Mouse (Mus musculus): ENCODE measurements around the gene Lce1k. TPM values are rescaled to one million over a fixed set of nuclear protein-coding genes. Genes with fewer than 3 reads are reported as not detected.

Lce1k gene
- polyA plus RNA-seq, 2 experiments = not detected

- H3K27ac ChIP-seq (replicated peaks; ENCODE audit: low read depth, low read length) = no peak within 1 kb of the TSS
- no peak for ATAC-seq (ENCODE audit: low FRiP score, low read depth)
- no peak within 1 kb of the TSS for H3K4me3 ChIP-seq (replicated peaks; ENCODE audit: low read length)
- H3K9ac ChIP-seq (ENCODE audit: low read depth, low read length, severe bottlenecking) = no peak within 1 kb of the TSS
- H3K9me3 ChIP-seq (ENCODE audit: control insufficient read depth, low read length) = no peaks in the 10 kb centered on the region
- H3K36me3 ChIP-seq (ENCODE audit: control insufficient read depth, insufficient read depth, low read length) = no peaks in the 10 kb centered on the region
- no peak for DNase-seq (ENCODE audit: low spot score)
- WGBS = 83% methylated on average over 1 of the region's 1 CpGs
- H3K4me2 ChIP-seq (replicated peaks; ENCODE audit: low read depth, low read length, severe bottlenecking) = no peak within 1 kb of the TSS
- H3K4me1 ChIP-seq (ENCODE audit: control insufficient read depth, insufficient read depth, low read length) = no peaks in the 10 kb centered on the region
- TF ChIP-seq POLR2A (IDR thresholded peaks at IDR 0.05; ENCODE audit: borderline replicate concordance, extremely low read depth, insufficient read depth, insufficient read length) = no peak
- no peaks in the 10 kb centered on the region for H3K27me3 ChIP-seq (ENCODE audit: control insufficient read depth, insufficient read depth, low read length)
These were observed 17.3 kb downstream of the Lce1k start, which contains the start of gene Lce1j for GRCm38 (mm10) chr3:92790414-92790813. Gene Lce1j (minus strand): TSS chr3:92790514.

- Histone ChIP-seq H3K4me1 (ENCODE audit: control insufficient read depth, insufficient read depth, low read length) (no peaks in the 10 kb centered on the region), H3K27ac (replicated peaks; ENCODE audit: low read depth, low read length) (no peak within 1 kb of the TSS), H3K36me3 (ENCODE audit: control insufficient read depth, insufficient read depth, low read length) (no peaks in the 10 kb centered on the region), H3K4me2 (replicated peaks; ENCODE audit: low read depth, low read length, severe bottlenecking) (no peak within 1 kb of the TSS), H3K9ac (ENCODE audit: low read depth, low read length, severe bottlenecking) (no peak within 1 kb of the TSS), H3K27me3 (ENCODE audit: control insufficient read depth, insufficient read depth, low read length) (no peaks in the 10 kb centered on the region), H3K9me3 (ENCODE audit: control insufficient read depth, low read length) (no peaks in the 10 kb centered on the region), H3K4me3 (replicated peaks; ENCODE audit: low read length) (no peak within 1 kb of the TSS)
- no peak for TF ChIP-seq POLR2A (IDR thresholded peaks at IDR 0.05; ENCODE audit: borderline replicate concordance, extremely low read depth, insufficient read depth, insufficient read length)
- ATAC-seq (ENCODE audit: low FRiP score, low read depth) (no peak), DNase-seq (ENCODE audit: low spot score) (no peak)
- WGBS = 77% methylated on average over 1 of the region's 1 CpGs
These were observed 28.9 kb downstream of the Lce1k start, which contains the start of gene Lce1i for GRCm38 (mm10) chr3:92778799-92779198. Gene Lce1i (minus strand): TSS chr3:92778899.

DNA sequence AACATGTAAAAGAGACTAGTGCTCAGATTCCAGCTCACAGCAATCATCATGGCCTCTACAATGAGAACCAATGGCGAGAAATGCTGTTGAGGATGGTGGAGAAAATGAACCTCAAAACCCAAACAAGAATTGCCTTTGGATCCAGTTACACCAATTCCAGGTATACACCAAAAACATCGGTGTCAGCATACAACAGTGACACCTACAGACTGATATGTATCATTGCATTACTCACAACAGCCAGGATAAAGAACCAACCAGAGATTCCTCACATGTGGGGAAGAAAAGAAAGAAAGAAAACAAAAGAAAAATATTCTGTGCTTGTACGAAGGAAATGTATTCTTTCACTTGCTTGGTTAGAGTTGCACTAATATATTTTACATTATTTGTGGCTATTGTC is 36.1 kb downstream of the Lce1k start:
- 24% methylated on average over 3 of the region's 3 CpGs for WGBS
- H3K27ac ChIP-seq (replicated peaks; ENCODE audit: low read depth, low read length) = no peak overlapping the region
- no peaks in the 10 kb centered on the region for H3K27me3 ChIP-seq (ENCODE audit: control insufficient read depth, insufficient read depth, low read length)
- H3K4me2 ChIP-seq (replicated peaks; ENCODE audit: low read depth, low read length, severe bottlenecking) = no peak overlapping the region
- no peaks in the 10 kb centered on the region for H3K4me1 ChIP-seq (ENCODE audit: control insufficient read depth, insufficient read depth, low read length)
- DNase-seq (ENCODE audit: low spot score) (no peak), ATAC-seq (ENCODE audit: low FRiP score, low read depth) (no peak)
- no peaks in the 10 kb centered on the region for H3K9me3 ChIP-seq (ENCODE audit: control insufficient read depth, low read length)
- no peak overlapping the region for H3K4me3 ChIP-seq (replicated peaks; ENCODE audit: low read length)
- TF ChIP-seq POLR2A (IDR thresholded peaks at IDR 0.05; ENCODE audit: borderline replicate concordance, extremely low read depth, insufficient read depth, insufficient read length) = no peak
- H3K9ac ChIP-seq (ENCODE audit: low read depth, low read length, severe bottlenecking) = no peak overlapping the region
- H3K36me3 ChIP-seq (ENCODE audit: control insufficient read depth, insufficient read depth, low read length) = no peaks in the 10 kb centered on the region

DNA sequence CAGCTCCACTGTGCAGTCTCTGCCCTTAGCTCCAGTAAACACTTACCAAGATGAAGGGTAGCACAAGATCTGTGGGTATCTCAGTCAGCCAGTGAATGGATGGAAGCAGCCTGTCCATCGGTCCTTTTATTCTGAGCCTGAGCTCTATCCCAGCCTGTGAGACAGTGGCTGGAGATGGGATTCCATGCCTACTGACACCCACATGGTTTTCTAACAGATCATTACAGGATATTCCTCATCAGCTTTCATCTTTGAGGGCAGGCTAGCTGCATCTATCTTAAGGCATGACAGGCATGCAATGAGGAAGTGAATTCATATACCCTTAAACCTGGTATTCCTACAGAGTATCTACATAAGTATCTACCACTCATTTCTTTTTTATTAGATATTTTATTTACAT is 42.7 kb downstream of the Lce1k start, which contains the start of gene Lce1h:
Lce1h (minus strand) TSS at position 101 of the 400 bp plus-strand sequence.
- H3K9me3 ChIP-seq (ENCODE audit: control insufficient read depth, low read length) = no peaks in the 10 kb centered on the region
- no peak within 1 kb of the TSS for H3K4me3 ChIP-seq (replicated peaks; ENCODE audit: low read length)
- H3K4me2 ChIP-seq (replicated peaks; ENCODE audit: low read depth, low read length, severe bottlenecking) = no peak within 1 kb of the TSS
- H3K36me3 ChIP-seq (ENCODE audit: control insufficient read depth, insufficient read depth, low read length) = no peaks in the 10 kb centered on the region
- H3K27me3 ChIP-seq (ENCODE audit: control insufficient read depth, insufficient read depth, low read length) = no peaks in the 10 kb centered on the region
- no peak within 1 kb of the TSS for H3K9ac ChIP-seq (ENCODE audit: low read depth, low read length, severe bottlenecking)
- 82% methylated on average over 1 of the region's 1 CpGs for WGBS
- H3K4me1 ChIP-seq (ENCODE audit: control insufficient read depth, insufficient read depth, low read length) = no peaks in the 10 kb centered on the region
- H3K27ac ChIP-seq (replicated peaks; ENCODE audit: low read depth, low read length) = no peak within 1 kb of the TSS
- no peak for ATAC-seq (ENCODE audit: low FRiP score, low read depth)
- no peak for TF ChIP-seq POLR2A (IDR thresholded peaks at IDR 0.05; ENCODE audit: borderline replicate concordance, extremely low read depth, insufficient read depth, insufficient read length)
- DNase-seq (ENCODE audit: low spot score) = no peak

Other genes with a start within 250 kb of the Lce1k start
- gene Ivl, start 234.2 kb downstream of the Lce1k start, polyA plus RNA-seq (2012; rRNA removed) = 0.12 and 0.14 TPM in 2 replicates
- 0.14 and 0.72 TPM in 2 replicates for gene Ivl, start 234.2 kb downstream of the Lce1k start, polyA plus RNA-seq (2014; fragmentation: Nextera tagmentation; extraction: Ambion mirVana)
- gene Smcp, start 218.9 kb downstream of the Lce1k start, polyA plus RNA-seq (2012; rRNA removed) = not detected in 2 replicates
- gene Smcp, start 218.9 kb downstream of the Lce1k start, polyA plus RNA-seq (2014; fragmentation: Nextera tagmentation; extraction: Ambion mirVana) = not detected in 2 replicates
- gene 2210017I01Rik, start 200.4 kb downstream of the Lce1k start, polyA plus RNA-seq (2012; rRNA removed) = not detected in 2 replicates
- gene 2210017I01Rik, start 200.4 kb downstream of the Lce1k start, polyA plus RNA-seq (2014; fragmentation: Nextera tagmentation; extraction: Ambion mirVana) = not detected in 2 replicates
- gene Lce6a, start 186.2 kb downstream of the Lce1k start, polyA plus RNA-seq (2012; rRNA removed) = not detected in 2 replicates
- 0.59 TPM in 1 of 2 replicates, not detected in the other for gene Lce6a, start 186.2 kb downstream of the Lce1k start, polyA plus RNA-seq (2014; fragmentation: Nextera tagmentation; extraction: Ambion mirVana)
- gene Lce1a1, start 159.6 kb downstream of the Lce1k start, polyA plus RNA-seq (2012; rRNA removed) = not detected in 2 replicates
- gene Lce1a1, start 159.6 kb downstream of the Lce1k start, polyA plus RNA-seq (2014; fragmentation: Nextera tagmentation; extraction: Ambion mirVana) = not detected in 2 replicates
- gene Lce1b, start 151.0 kb downstream of the Lce1k start, polyA plus RNA-seq (2012; rRNA removed) = not detected in 2 replicates
- not detected in 2 replicates for gene Lce1b, start 151.0 kb downstream of the Lce1k start, polyA plus RNA-seq (2014; fragmentation: Nextera tagmentation; extraction: Ambion mirVana)
- not detected in 2 replicates for gene Lce1a2, start 137.6 kb downstream of the Lce1k start, polyA plus RNA-seq (2012; rRNA removed)
- not detected in 2 replicates for gene Lce1a2, start 137.6 kb downstream of the Lce1k start, polyA plus RNA-seq (2014; fragmentation: Nextera tagmentation; extraction: Ambion mirVana)
- not detected in 2 replicates for gene Lce1c, start 128.6 kb downstream of the Lce1k start, polyA plus RNA-seq (2012; rRNA removed)
- gene Lce1c, start 128.6 kb downstream of the Lce1k start, polyA plus RNA-seq (2014; fragmentation: Nextera tagmentation; extraction: Ambion mirVana) = not detected in 2 replicates
- not detected in 2 replicates for gene Lce1d, start 120.7 kb downstream of the Lce1k start, polyA plus RNA-seq (2012; rRNA removed)
- not detected in 2 replicates for gene Lce1d, start 120.7 kb downstream of the Lce1k start, polyA plus RNA-seq (2014; fragmentation: Nextera tagmentation; extraction: Ambion mirVana)
- gene Lce1e, start 98.8 kb downstream of the Lce1k start, polyA plus RNA-seq (2012; rRNA removed) = not detected in 2 replicates
- gene Lce1e, start 98.8 kb downstream of the Lce1k start, polyA plus RNA-seq (2014; fragmentation: Nextera tagmentation; extraction: Ambion mirVana) = not detected in 2 replicates
- not detected in 2 replicates for gene Lce1f, start 87.5 kb downstream of the Lce1k start, polyA plus RNA-seq (2012; rRNA removed)
- gene Lce1f, start 87.5 kb downstream of the Lce1k start, polyA plus RNA-seq (2014; fragmentation: Nextera tagmentation; extraction: Ambion mirVana) = not detected in 2 replicates
- not detected in 2 replicates for gene Gm38119, start 68.8 kb downstream of the Lce1k start, polyA plus RNA-seq (2012; rRNA removed)
- not detected in 2 replicates for gene Gm38119, start 68.8 kb downstream of the Lce1k start, polyA plus RNA-seq (2014; fragmentation: Nextera tagmentation; extraction: Ambion mirVana)
- gene Lce1g, start 55.6 kb downstream of the Lce1k start, polyA plus RNA-seq (2012; rRNA removed) = not detected in 2 replicates
- gene Lce1g, start 55.6 kb downstream of the Lce1k start, polyA plus RNA-seq (2014; fragmentation: Nextera tagmentation; extraction: Ambion mirVana) = not detected in 2 replicates
- not detected in 2 replicates for gene Lce1h, start 42.8 kb downstream of the Lce1k start, polyA plus RNA-seq (2012; rRNA removed)
- gene Lce1h, start 42.8 kb downstream of the Lce1k start, polyA plus RNA-seq (2014; fragmentation: Nextera tagmentation; extraction: Ambion mirVana) = not detected in 2 replicates
- not detected in 2 replicates for gene Lce1i, start 29.0 kb downstream of the Lce1k start, polyA plus RNA-seq (2012; rRNA removed)
- gene Lce1i, start 29.0 kb downstream of the Lce1k start, polyA plus RNA-seq (2014; fragmentation: Nextera tagmentation; extraction: Ambion mirVana) = not detected in 2 replicates
- gene Lce1j, start 17.4 kb downstream of the Lce1k start, polyA plus RNA-seq (2012; rRNA removed) = not detected in 2 replicates
- not detected in 2 replicates for gene Lce1j, start 17.4 kb downstream of the Lce1k start, polyA plus RNA-seq (2014; fragmentation: Nextera tagmentation; extraction: Ambion mirVana)
- 0.03 TPM in 1 of 2 replicates, not detected in the other for gene Kprp, start 19.4 kb upstream of the Lce1k start, polyA plus RNA-seq (2012; rRNA removed)
- not detected in 2 replicates for gene Kprp, start 19.4 kb upstream of the Lce1k start, polyA plus RNA-seq (2014; fragmentation: Nextera tagmentation; extraction: Ambion mirVana)
- not detected in 2 replicates for gene Lce1l, start 43.4 kb upstream of the Lce1k start, polyA plus RNA-seq (2012; rRNA removed)
- not detected in 2 replicates for gene Lce1l, start 43.4 kb upstream of the Lce1k start, polyA plus RNA-seq (2014; fragmentation: Nextera tagmentation; extraction: Ambion mirVana)
- 0.05 and 0.06 TPM in 2 replicates for gene 2310050C09Rik, start 62.3 kb upstream of the Lce1k start, polyA plus RNA-seq (2012; rRNA removed)
- not detected in 2 replicates for gene 2310050C09Rik, start 62.3 kb upstream of the Lce1k start, polyA plus RNA-seq (2014; fragmentation: Nextera tagmentation; extraction: Ambion mirVana)
- gene Lce3a, start 118.3 kb upstream of the Lce1k start, polyA plus RNA-seq (2012; rRNA removed) = not detected in 2 replicates
- not detected in 2 replicates for gene Lce3a, start 118.3 kb upstream of the Lce1k start, polyA plus RNA-seq (2014; fragmentation: Nextera tagmentation; extraction: Ambion mirVana)
- not detected in 2 replicates for gene Lce3b, start 125.1 kb upstream of the Lce1k start, polyA plus RNA-seq (2012; rRNA removed)
- gene Lce3b, start 125.1 kb upstream of the Lce1k start, polyA plus RNA-seq (2014; fragmentation: Nextera tagmentation; extraction: Ambion mirVana) = not detected in 2 replicates
- gene Lce3c, start 136.6 kb upstream of the Lce1k start, polyA plus RNA-seq (2012; rRNA removed) = 0.20 TPM in 1 of 2 replicates, not detected in the other
- gene Lce3c, start 136.6 kb upstream of the Lce1k start, polyA plus RNA-seq (2014; fragmentation: Nextera tagmentation; extraction: Ambion mirVana) = not detected in 2 replicates
- not detected in 2 replicates for gene Lce3d, start 149.5 kb upstream of the Lce1k start, polyA plus RNA-seq (2012; rRNA removed)
- not detected in 2 replicates for gene Lce3d, start 149.5 kb upstream of the Lce1k start, polyA plus RNA-seq (2014; fragmentation: Nextera tagmentation; extraction: Ambion mirVana)
- gene Lce3e, start 159.2 kb upstream of the Lce1k start, polyA plus RNA-seq (2012; rRNA removed) = not detected in 2 replicates
- gene Lce3e, start 159.2 kb upstream of the Lce1k start, polyA plus RNA-seq (2014; fragmentation: Nextera tagmentation; extraction: Ambion mirVana) = not detected in 2 replicates
- gene Lce3f, start 184.3 kb upstream of the Lce1k start, polyA plus RNA-seq (2012; rRNA removed) = not detected in 2 replicates
- 1.6 TPM in 1 of 2 replicates, not detected in the other for gene Lce3f, start 184.3 kb upstream of the Lce1k start, polyA plus RNA-seq (2014; fragmentation: Nextera tagmentation; extraction: Ambion mirVana)
- gene Crct1, start 207.8 kb upstream of the Lce1k start, polyA plus RNA-seq (2012; rRNA removed) = 1.4 and 1.5 TPM in 2 replicates
- gene Crct1, start 207.8 kb upstream of the Lce1k start, polyA plus RNA-seq (2014; fragmentation: Nextera tagmentation; extraction: Ambion mirVana) = 1.3 and 2.7 TPM in 2 replicates
- gene Lce1m, start 211.2 kb upstream of the Lce1k start, polyA plus RNA-seq (2012; rRNA removed) = 0.08 TPM in 1 of 2 replicates, not detected in the other
- gene Lce1m, start 211.2 kb upstream of the Lce1k start, polyA plus RNA-seq (2014; fragmentation: Nextera tagmentation; extraction: Ambion mirVana) = not detected in 2 replicates

All from limb, embryonic 14.5 days (tissue).